In genomic region chr10:58498516-58498915, GRCm38 (mm10) we compare ENCODE assay signal across 8 mouse cellular contexts. TPM values are rescaled to one million over a fixed set of nuclear protein-coding genes. Genes with fewer than 3 reads are reported as not detected.
DNase-seq lines count a peak whose midpoint lies in the region; ATAC-seq and TF ChIP-seq lines count a peak whose summit lies in the region.

No protein-coding gene starts in this region.

- WGBS in lung, embryonic 14.5 days, result 54% methylated on average over 2 of the region's 2 CpGs
- WGBS in forebrain, embryonic 10.5 days, result 69% methylated on average over 2 of the region's 2 CpGs
- 54% methylated on average over 2 of the region's 2 CpGs for WGBS in liver, embryonic 11.5 days
- WGBS in stomach, embryonic 14.5 days, result 56% methylated on average over 2 of the region's 2 CpGs
- WGBS in thymus, adult 2 months, result 58% methylated on average over 2 of the region's 2 CpGs

- peak overlapping the region; percentile 69 for H3K9ac ChIP-seq in lung, embryonic 14.5 days
- H3K9ac ChIP-seq in liver, embryonic 11.5 days (ENCODE audit: low read depth, low read length), result peak overlapping the region; percentile 73
- H3K9ac ChIP-seq in stomach, embryonic 14.5 days (replicated peaks; ENCODE audit: low read depth, low read length), result peak overlapping the region; percentile 39; the same call in 1 of the 2 replicates

- no peaks in the 10 kb centered on the region for H3K9me3 ChIP-seq in lung, embryonic 14.5 days (ENCODE audit: low read depth, low read length)
- peaks cover 2% of the 10 kb centered on the region; the same call in 1 of the 2 replicates for H3K9me3 ChIP-seq in forebrain, embryonic 10.5 days
- no peaks in the 10 kb centered on the region for H3K9me3 ChIP-seq in liver, embryonic 11.5 days (ENCODE audit: control insufficient read depth, low read length)
- no peaks in the 10 kb centered on the region for H3K9me3 ChIP-seq in stomach, embryonic 14.5 days (ENCODE audit: control insufficient read depth, low read depth, low read length)

- peak overlapping the region; percentile 65 for H3K4me3 ChIP-seq in lung, embryonic 14.5 days (ENCODE audit: low read depth, low read length)
- peak overlapping the region; percentile 77 for H3K4me3 ChIP-seq in forebrain, embryonic 10.5 days
- H3K4me3 ChIP-seq in liver, embryonic 11.5 days (ENCODE audit: low read depth, low read length), result peak overlapping the region; percentile 75
- H3K4me3 ChIP-seq in stomach, embryonic 14.5 days (ENCODE audit: low read depth, low read length), result peak overlapping the region; percentile 50
- no peak overlapping the region; the same call in 1 of the 2 replicates for H3K4me3 ChIP-seq in thymus, adult 2 months (ENCODE audit: control insufficient read depth, insufficient read depth, low read length)

- TF ChIP-seq CTCF in lung, embryonic 14.5 days (IDR thresholded peaks at IDR 0.05; ENCODE audit: low read depth), result no peak
- TF ChIP-seq CTCF in thymus, adult 2 months (IDR thresholded peaks at IDR 0.05; ENCODE audit: borderline replicate concordance, control insufficient read depth, extremely low read depth, insufficient read depth, low read length, poor library complexity), result no peak

- no peak for TF ChIP-seq POLR2A in thymus, adult 2 months (IDR thresholded peaks at IDR 0.05; ENCODE audit: control insufficient read depth, extremely low read depth, insufficient read depth, low read length, poor library complexity)

- no peaks in the 10 kb centered on the region for H3K27me3 ChIP-seq in lung, embryonic 14.5 days (ENCODE audit: insufficient read depth, low read length)
- no peaks in the 10 kb centered on the region for H3K27me3 ChIP-seq in forebrain, embryonic 10.5 days (ENCODE audit: poor library complexity, severe bottlenecking)
- H3K27me3 ChIP-seq in liver, embryonic 11.5 days (replicated peaks; ENCODE audit: control insufficient read depth, insufficient read depth, low read length), result no peaks in the 10 kb centered on the region
- no peaks in the 10 kb centered on the region for H3K27me3 ChIP-seq in stomach, embryonic 14.5 days (ENCODE audit: control insufficient read depth, insufficient read depth, low read length)
- no peaks in the 10 kb centered on the region for H3K27me3 ChIP-seq in thymus, adult 2 months (ENCODE audit: control insufficient read depth, insufficient read depth, low read length)

- DNase-seq in lung, embryonic 14.5 days, result no peak
- no peak for DNase-seq in lung, postnatal 36 days
- no peak for DNase-seq in forebrain, embryonic 10.5 days (ENCODE audit: extremely low spot score, low spot score)
- DNase-seq in liver, embryonic 11.5 days (ENCODE audit: low spot score), result no peak
- DNase-seq in cerebellum, adult 11 months, result no peak
- no peak for DNase-seq in thymus, adult 2 months
- DNase-seq in urinary bladder, adult 2 months (ENCODE audit: low spot score), result no peak

- no peaks in the 10 kb centered on the region for H3K4me1 ChIP-seq in lung, embryonic 14.5 days (ENCODE audit: insufficient read depth)
- H3K4me1 ChIP-seq in forebrain, embryonic 10.5 days, result peaks cover 20% of the 10 kb centered on the region
- peaks cover 3% of the 10 kb centered on the region; the same call in 1 of the 2 replicates for H3K4me1 ChIP-seq in liver, embryonic 11.5 days (replicated peaks; ENCODE audit: control insufficient read depth, insufficient read depth, low read length)
- H3K4me1 ChIP-seq in stomach, embryonic 14.5 days (ENCODE audit: control insufficient read depth, insufficient read depth, low read length), result 0 out of 2 replicates have a peak, but pooled peaks cover 7% of the 10 kb centered on the region
- H3K4me1 ChIP-seq in thymus, adult 2 months (replicated peaks; ENCODE audit: control insufficient read depth, insufficient read depth, low read length), result no peaks in the 10 kb centered on the region

- H3K36me3 ChIP-seq in lung, embryonic 14.5 days (ENCODE audit: insufficient read depth), result peaks cover 18% of the 10 kb centered on the region
- peaks cover 38% of the 10 kb centered on the region for H3K36me3 ChIP-seq in forebrain, embryonic 10.5 days (replicated peaks)
- H3K36me3 ChIP-seq in liver, embryonic 11.5 days (ENCODE audit: control insufficient read depth, insufficient read depth, low read length), result peaks cover 6% of the 10 kb centered on the region
- peaks cover 5% of the 10 kb centered on the region; the same call in 1 of the 2 replicates for H3K36me3 ChIP-seq in stomach, embryonic 14.5 days (ENCODE audit: control insufficient read depth, insufficient read depth, low read length)
- H3K36me3 ChIP-seq in thymus, adult 2 months (ENCODE audit: control insufficient read depth, insufficient read depth, low read length), result peaks cover 8% of the 10 kb centered on the region; the same call in 1 of the 2 replicates

- peak overlapping the region; percentile 90 for H3K27ac ChIP-seq in lung, embryonic 14.5 days (ENCODE audit: low read depth)
- H3K27ac ChIP-seq in forebrain, embryonic 10.5 days, result peak overlapping the region; percentile 95; the same call in 1 of the 2 replicates
- no peak overlapping the region for H3K27ac ChIP-seq in liver, embryonic 11.5 days (ENCODE audit: low read depth, low read length)
- H3K27ac ChIP-seq in stomach, embryonic 14.5 days (ENCODE audit: low read length), result peak overlapping the region; percentile 82; the same call in 1 of the 2 replicates
- H3K27ac ChIP-seq in thymus, adult 2 months (ENCODE audit: control insufficient read depth, insufficient read depth, low read length), result no peak overlapping the region

- ATAC-seq in lung, embryonic 14.5 days (ENCODE audit: insufficient read depth), result no peak
- no peak for ATAC-seq in liver, embryonic 11.5 days (replicated peaks; ENCODE audit: low FRiP score)
- ATAC-seq in stomach, embryonic 14.5 days (ENCODE audit: insufficient number of reproducible peaks, insufficient read depth, low FRiP score, low read depth), result no peak

- peak overlapping the region; percentile 77 for H3K4me2 ChIP-seq in lung, embryonic 14.5 days
- H3K4me2 ChIP-seq in liver, embryonic 11.5 days, result peak overlapping the region; percentile 86
- peak overlapping the region; percentile 63 for H3K4me2 ChIP-seq in stomach, embryonic 14.5 days (replicated peaks; ENCODE audit: low read depth, low read length)

RNA-seq across cellular contexts. Expression of gene Ccdc138, which starts 0.8 kb away (rescaled TPM):
- polyA plus RNA-seq in lung, embryonic 14.5 days (2014; fragmentation: Nextera tagmentation; extraction: Ambion mirVana), result 10.0 and 11.4 TPM in 2 replicates
- polyA plus RNA-seq in forebrain, embryonic 10.5 days (2016; fragmentation: Nextera tagmentation; extraction: Ambion mirVana), result 16.8 and 17.6 TPM in 2 replicates
- 4.9 and 5.3 TPM in 2 replicates for polyA plus RNA-seq in liver, embryonic 11.5 days (2014; fragmentation: Nextera tagmentation; extraction: Ambion mirVana)
- 10.1 and 11.5 TPM in 2 replicates for polyA plus RNA-seq in stomach, embryonic 14.5 days (2014; fragmentation: Nextera tagmentation; extraction: Ambion mirVana)
- polyA plus RNA-seq in thymus, adult 2 months (2012; rRNA removed), result 1.1 and 1.2 TPM in 2 replicates
- 1.8 and 2.0 TPM in 2 replicates for polyA plus RNA-seq in urinary bladder, adult 2 months (2012; rRNA removed)

RNA-seq across cellular contexts. Expression of gene Ranbp2, which starts 51.8 kb away (rescaled TPM):
- 40.8 and 41.8 TPM in 2 replicates for polyA plus RNA-seq in lung, embryonic 14.5 days (2014; fragmentation: Nextera tagmentation; extraction: Ambion mirVana)
- 29.0 and 30.5 TPM in 2 replicates for polyA plus RNA-seq in forebrain, embryonic 10.5 days (2016; fragmentation: Nextera tagmentation; extraction: Ambion mirVana)
- polyA plus RNA-seq in liver, embryonic 11.5 days (2014; fragmentation: Nextera tagmentation; extraction: Ambion mirVana), result 38.1 and 38.5 TPM in 2 replicates
- 44.4 and 48.1 TPM in 2 replicates for polyA plus RNA-seq in stomach, embryonic 14.5 days (2014; fragmentation: Nextera tagmentation; extraction: Ambion mirVana)
- polyA plus RNA-seq in thymus, adult 2 months (2012; rRNA removed), result 7.1 and 7.5 TPM in 2 replicates
- polyA plus RNA-seq in urinary bladder, adult 2 months (2012; rRNA removed), result 13.6 and 17.8 TPM in 2 replicates

Comparison
In these comparisons a context has a peak if more than half of its experiments do, and no peak if none do; other contexts are left out.
1. H3K27ac ChIP-seq: peak in lung, embryonic 14.5 days (single experiment), forebrain, embryonic 10.5 days (single experiment) and stomach, embryonic 14.5 days (single experiment); none in liver, embryonic 11.5 days (single experiment) and thymus, adult 2 months (single experiment).
2. Peak in every context shown above with its lines, with median percentiles within 50 percentile points of each other: H3K4me2 ChIP-seq and H3K9ac ChIP-seq.